Mouse (Mus musculus) heart, postnatal 0 days (tissue): ENCODE measurements around the gene Neurl1a.

Experiments
- CTCF ChIP-seq: IDR thresholded peaks from 2 replicates; pipeline ENCODE4 v1.5.1; 2016; ENCODE audit warnings: antibody characterized with exemption, control low read depth, low read depth
- EP300 ChIP-seq: IDR thresholded peaks from 2 replicates; pipeline ENCODE4 v1.6.1; 2016; ENCODE audit warnings: antibody characterized with exemption, low read depth

GRCm38 (mm10) chr19:47135568-47135967 is 43.1 kb upstream of the Neurl1a start:
- TF ChIP-seq CTCF (no peak), EP300 (no peak)
